Mouse (Mus musculus) G1E (cell line): ENCODE results near the gene Gpd1. TPM values are rescaled to one million over a fixed set of nuclear protein-coding genes. Genes with fewer than 3 reads are reported as not detected.

Experiments used
- ATAC-seq: 2 replicates; pipeline ENCODE4 v1.8.0; 2016; ENCODE audit warnings: mild to moderate bottlenecking; ENCODE audit not compliant: insufficient number of reproducible peaks, poor library complexity, low FRiP score, severe bottlenecking; ENCODE audit errors: extremely low read depth
- DNase-seq: peaks from one replicate; pipeline ENCODE4 v3.0.0; 2012; ENCODE audit warnings: low spot score
- H3K27me3 ChIP-seq: 2 replicates; pipeline ENCODE4 v1.6.1; 2012; ENCODE audit warnings: mild to moderate bottlenecking, low read length, inconsistent platforms; ENCODE audit not compliant: insufficient read depth
- H3K36me3 ChIP-seq: replicated peaks from 2 replicates; pipeline ENCODE3; 2012; ENCODE audit warnings: mild to moderate bottlenecking, inconsistent platforms
- H3K4me1 ChIP-seq: 2 replicates; pipeline ENCODE4 v1.6.1; 2012; ENCODE audit warnings: low read depth, low read length, inconsistent platforms, mixed read lengths; ENCODE audit not compliant: insufficient read depth
- H3K4me3 ChIP-seq: 2 replicates; pipeline ENCODE4 v1.5.1; 2012; ENCODE audit warnings: low read depth, mild to moderate bottlenecking, inconsistent platforms, low read length, moderate library complexity, mixed read lengths
- H3K9me3 ChIP-seq: replicated peaks from 2 replicates; pipeline ENCODE4 v1.6.1; 2012; ENCODE audit warnings: inconsistent platforms
- CTCF ChIP-seq: IDR thresholded peaks from 2 replicates; pipeline ENCODE4 v1.5.1; 2012; ENCODE audit warnings: low read depth, low read length, inconsistent platforms, mixed read lengths
- GATA1 ChIP-seq: IDR thresholded peaks from 2 replicates; pipeline ENCODE4 v1.6.1; 2012; ENCODE audit warnings: borderline replicate concordance, low read length, inconsistent platforms, mixed read lengths
- GATA2 ChIP-seq: IDR thresholded peaks from 2 replicates; pipeline ENCODE4 v1.6.1; 2012; ENCODE audit warnings: low read depth, low read length, inconsistent platforms, borderline replicate concordance
- POLR2AphosphoS5 ChIP-seq: IDR thresholded peaks from 2 replicates; pipeline ENCODE4 v1.6.1; 2012; ENCODE audit warnings: low read depth, low read length, inconsistent platforms; ENCODE audit not compliant: insufficient replicate concordance
- TAL1 ChIP-seq: conservative IDR thresholded peaks from 2 replicates; pipeline ENCODE4 v1.6.1; 2012; ENCODE audit warnings: low read depth, low read length, inconsistent platforms, mixed read lengths
- polyA plus RNA-seq: library from polyadenylated mRNA; stranded (reverse); fragments of >175 nt; gene quantifications from 2 replicates; pipeline ENCODE4 v1.2.3, GENCODE M21; 2012
- total RNA-seq, 2 experiments: library from RNA; stranded (forward) in 1 of 2; stranded (reverse) in 1 of 2; fragments of 200-1000 nt in 1 of 2; fragments of >200 nt in 1 of 2; fragmentation: Nextera tagmentation in 1 of 2; gene quantifications; 2 replicates each; pipeline ENCODE4 v1.2.3; 2014 to 2017

Gene Gpd1
- total and polyA plus RNA-seq, 3 experiments, result not detected

DNA sequence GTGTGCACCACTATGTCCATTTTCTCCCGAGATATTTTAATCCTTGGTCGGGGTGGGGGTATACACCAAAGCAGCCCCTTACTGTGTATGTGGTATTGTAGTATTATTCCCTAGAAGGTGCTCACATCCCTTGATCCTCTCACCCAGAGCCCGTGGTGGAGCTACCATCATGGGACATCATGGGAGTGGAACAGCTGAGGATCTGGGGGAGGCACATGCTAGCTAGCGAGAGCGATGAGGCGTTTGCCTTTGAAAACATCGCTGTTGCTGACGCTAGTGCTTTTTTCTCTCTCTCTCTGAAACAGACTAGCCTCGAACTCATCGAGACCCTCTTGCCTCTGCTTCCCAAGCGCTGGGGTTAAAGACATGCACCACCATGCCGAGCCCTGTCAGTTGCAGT is 501 bp upstream of the Gpd1 start:
- H3K36me3 ChIP-seq, result peaks cover 27% of the 10 kb centered on the region
- DNase-seq (no peak), ATAC-seq (no peak)
- no peaks in the 10 kb centered on the region for H3K9me3 ChIP-seq
- H3K4me3 ChIP-seq, result no peak overlapping the region
- H3K27me3 ChIP-seq, result peaks cover 56% of the 10 kb centered on the region
- TF ChIP-seq TAL1, result no peak
- TF ChIP-seq POLR2AphosphoS5, result no peak
- no peak for TF ChIP-seq GATA1
- peaks cover 14% of the 10 kb centered on the region for H3K4me1 ChIP-seq

DNA sequence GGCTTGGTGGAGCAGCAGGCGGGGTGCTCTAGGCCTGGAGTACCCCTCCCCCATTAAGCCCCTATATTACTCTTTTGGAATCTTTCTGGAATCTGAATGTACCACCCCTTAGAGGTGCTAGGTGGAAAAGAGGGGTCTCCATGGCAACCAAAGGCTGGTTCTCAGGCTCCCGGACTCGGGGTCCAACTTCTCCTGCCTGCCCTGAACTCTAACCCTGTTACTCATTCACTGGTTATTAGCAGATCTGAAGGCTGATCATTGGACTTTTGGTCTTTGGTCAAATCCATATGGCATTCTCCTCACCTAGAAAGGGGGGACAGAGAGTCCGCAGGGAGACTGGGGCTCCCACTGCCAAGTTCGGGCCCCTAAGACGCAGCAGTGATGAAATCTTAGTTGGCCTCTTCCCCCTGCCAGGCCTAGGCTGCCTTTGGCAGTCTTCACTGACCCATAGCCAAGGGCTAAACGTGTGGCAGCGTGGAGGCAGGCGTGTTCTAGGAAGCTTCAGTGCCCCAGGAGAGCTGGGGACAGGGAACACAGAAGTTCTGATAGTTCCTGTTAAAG is 1.2 kb downstream of the Gpd1 start:
- no peak overlapping the region for H3K4me3 ChIP-seq
- no peak for DNase-seq
- peaks cover 10% of the 10 kb centered on the region for H3K36me3 ChIP-seq
- no peak for ATAC-seq
- peaks cover 21% of the 10 kb centered on the region for H3K4me1 ChIP-seq
- no peak for TF ChIP-seq GATA2
- TF ChIP-seq GATA1, result no peak
- TF ChIP-seq POLR2AphosphoS5, result no peak
- no peak for TF ChIP-seq CTCF
- TF ChIP-seq TAL1, result no peak
- no peaks in the 10 kb centered on the region for H3K9me3 ChIP-seq
- peaks cover 72% of the 10 kb centered on the region for H3K27me3 ChIP-seq

DNA sequence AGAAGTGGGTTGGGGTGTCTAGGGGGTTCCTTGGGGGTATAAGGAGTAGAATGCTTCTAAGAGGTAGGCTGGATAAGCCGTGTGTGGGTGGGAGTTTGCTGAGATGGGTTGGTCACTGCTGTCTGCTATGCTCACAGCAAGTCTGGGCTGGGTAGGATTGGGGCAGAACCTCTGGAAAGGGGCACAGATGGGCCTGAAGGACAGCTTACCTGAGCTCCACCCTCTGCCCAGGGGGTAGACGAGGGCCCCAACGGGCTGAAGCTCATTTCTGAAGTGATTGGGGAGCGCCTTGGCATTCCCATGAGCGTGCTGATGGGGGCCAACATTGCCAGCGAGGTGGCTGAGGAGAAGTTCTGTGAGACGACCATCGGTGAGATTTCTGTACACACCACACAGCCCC is 2.5 kb downstream of the Gpd1 start:
- no peaks in the 10 kb centered on the region for H3K9me3 ChIP-seq
- DNase-seq (no peak), ATAC-seq (no peak)
- TF ChIP-seq GATA2, result no peak
- TF ChIP-seq POLR2AphosphoS5, result no peak
- TF ChIP-seq TAL1, result no peak
- TF ChIP-seq GATA1, result no peak
- no peak for TF ChIP-seq CTCF
- H3K27me3 ChIP-seq, result peaks cover 73% of the 10 kb centered on the region
- no peak overlapping the region for H3K4me3 ChIP-seq
- H3K4me1 ChIP-seq, result peaks cover 34% of the 10 kb centered on the region
- no peaks in the 10 kb centered on the region for H3K36me3 ChIP-seq

DNA sequence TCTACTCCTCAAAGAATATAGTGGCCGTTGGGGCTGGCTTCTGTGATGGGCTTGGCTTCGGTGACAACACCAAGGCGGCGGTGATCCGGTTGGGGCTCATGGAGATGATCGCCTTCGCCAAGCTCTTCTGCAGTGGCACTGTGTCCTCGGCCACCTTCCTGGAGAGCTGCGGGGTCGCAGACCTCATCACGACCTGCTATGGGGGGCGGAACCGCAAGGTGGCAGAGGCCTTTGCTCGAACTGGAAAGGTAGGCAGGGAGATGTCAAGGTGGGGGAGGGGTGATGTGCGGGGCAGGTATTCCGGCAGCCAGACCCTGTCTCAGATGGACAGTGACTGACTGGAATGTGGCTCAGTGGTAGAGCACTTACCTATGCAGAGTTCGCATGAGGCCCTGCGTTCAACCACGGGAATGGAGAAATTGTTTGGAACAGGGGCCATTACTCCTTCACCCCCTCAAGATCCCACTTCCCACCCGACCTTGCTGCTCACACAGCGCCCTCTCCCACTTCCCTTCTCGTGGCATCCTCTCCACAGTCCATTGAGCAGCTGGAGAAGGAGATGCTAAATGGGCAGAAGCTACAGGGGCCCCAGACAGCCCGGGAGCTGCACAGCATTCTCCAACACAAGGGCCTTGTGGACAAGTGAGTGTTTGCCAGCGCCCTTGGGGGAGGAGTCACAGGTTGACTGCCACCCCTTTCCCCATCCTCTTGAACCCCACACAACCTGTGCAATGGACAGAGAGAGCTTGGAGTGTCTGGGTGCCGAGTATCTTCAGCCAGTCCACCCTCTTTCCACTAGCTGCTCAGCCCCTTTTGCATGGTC is 4.8 kb downstream of the Gpd1 start:
- no peak for ATAC-seq
- H3K36me3 ChIP-seq, result peaks cover 4% of the 10 kb centered on the region
- H3K27me3 ChIP-seq, result peaks cover 60% of the 10 kb centered on the region
- DNase-seq, result no peak
- no peak for TF ChIP-seq POLR2AphosphoS5
- no peak for TF ChIP-seq GATA2
- no peak for TF ChIP-seq TAL1
- TF ChIP-seq GATA1, result no peak
- no peak for TF ChIP-seq CTCF
- no peaks in the 10 kb centered on the region for H3K9me3 ChIP-seq
- no peak overlapping the region for H3K4me3 ChIP-seq
- peaks cover 32% of the 10 kb centered on the region for H3K4me1 ChIP-seq

DNA sequence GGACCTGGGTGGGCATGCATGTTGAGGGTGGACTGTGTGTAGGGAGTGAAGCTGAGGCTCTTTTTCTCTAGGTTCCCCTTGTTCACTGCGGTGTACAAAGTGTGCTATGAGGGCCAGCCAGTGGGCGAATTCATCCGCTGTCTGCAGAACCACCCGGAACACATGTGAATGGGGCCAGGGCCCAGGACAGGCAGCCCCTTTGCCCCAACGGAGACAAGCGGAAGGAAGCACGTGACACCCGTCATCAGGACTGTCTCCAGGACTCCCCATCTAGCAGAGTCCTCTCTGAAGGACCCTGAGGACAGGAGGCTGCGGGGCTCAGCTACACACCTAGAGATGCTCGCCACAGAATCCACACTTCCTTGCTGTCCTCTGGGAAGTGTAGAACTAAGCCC is 5.8 kb downstream of the Gpd1 start:
- TF ChIP-seq TAL1 (no peak), GATA1 (no peak), GATA2 (no peak), POLR2AphosphoS5 (no peak), CTCF (no peak)
- Histone ChIP-seq H3K4me1 (peaks cover 35% of the 10 kb centered on the region), H3K9me3 (no peaks in the 10 kb centered on the region)

DNA sequence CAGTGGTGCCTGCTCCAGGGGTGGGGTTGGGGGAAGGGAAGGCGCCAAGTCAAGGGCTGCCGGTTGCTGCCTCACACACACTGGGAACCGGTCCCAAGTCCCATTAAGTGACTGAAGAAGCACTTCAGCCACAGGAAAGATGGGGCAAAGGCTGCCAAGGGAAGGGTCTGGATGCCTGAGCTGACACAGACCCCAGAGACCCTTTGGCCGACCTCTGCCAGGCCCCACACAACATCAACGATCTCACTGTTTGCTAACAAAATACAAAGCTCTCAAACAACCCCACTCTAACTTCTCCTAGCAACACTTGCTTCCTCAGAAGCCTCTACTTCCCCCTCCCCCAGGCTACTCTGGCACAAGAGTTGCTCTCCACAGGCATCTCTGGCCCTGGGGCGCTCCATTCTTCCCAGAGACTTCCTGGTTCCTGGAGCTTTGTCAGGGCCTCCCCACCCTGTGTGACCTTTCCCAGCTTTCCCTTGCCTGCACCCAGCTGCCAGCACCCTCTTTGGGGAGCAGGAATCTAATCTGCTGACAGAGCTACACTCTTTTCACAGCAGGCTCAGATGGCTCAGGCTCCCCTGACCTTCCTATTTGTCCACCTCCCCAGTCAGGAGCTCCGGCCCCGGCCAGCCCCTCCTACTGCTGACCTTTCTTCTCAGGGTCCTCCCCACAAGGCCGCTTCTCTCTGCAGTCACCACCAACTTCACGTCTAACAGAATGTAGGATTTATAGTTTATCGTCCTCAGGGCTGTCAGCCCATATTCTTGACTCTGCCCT is 6.4 kb downstream of the Gpd1 start:
- H3K36me3 ChIP-seq, result peaks cover 19% of the 10 kb centered on the region
- peaks cover 33% of the 10 kb centered on the region for H3K4me1 ChIP-seq
- ATAC-seq (no peak), DNase-seq (no peak)
- H3K4me3 ChIP-seq, result no peak overlapping the region
- no peak for TF ChIP-seq TAL1
- peaks cover 45% of the 10 kb centered on the region for H3K27me3 ChIP-seq
- H3K9me3 ChIP-seq, result 0 out of 2 replicates have a peak, but pooled peaks cover under 1% of the 10 kb centered on the region

More for the DNA sequence above, 5.8 kb downstream of the Gpd1 start:
- ATAC-seq (no peak), DNase-seq (no peak)
- H3K27me3 ChIP-seq, result peaks cover 51% of the 10 kb centered on the region
- peaks cover 13% of the 10 kb centered on the region for H3K36me3 ChIP-seq
- no peak overlapping the region for H3K4me3 ChIP-seq
